Mouse (Mus musculus) testis, adult 2 months (tissue): Measurements from ENCODE around the gene Vamp8. TPM values are rescaled to one million over a fixed set of nuclear protein-coding genes. Genes with fewer than 3 reads are reported as not detected.

Source experiments
- H3K27ac ChIP-seq: fragments of 200-500 bp; 2 replicates; pipeline ENCODE4 v1.5.1; 2012; ENCODE audit warnings: low read depth, low read length; ENCODE audit not compliant: control insufficient read depth, insufficient read depth
- H3K27me3 ChIP-seq: fragments of 200-500 bp; 2 replicates; pipeline ENCODE4 v1.6.1; 2012; ENCODE audit warnings: mild to moderate bottlenecking, low read length, moderate library complexity; ENCODE audit not compliant: control insufficient read depth, insufficient read depth
- H3K36me3 ChIP-seq: fragments of 200-500 bp; 2 replicates; pipeline ENCODE4 v1.6.1; 2012; ENCODE audit warnings: mild to moderate bottlenecking, low read length; ENCODE audit not compliant: control insufficient read depth, insufficient read depth
- H3K4me1 ChIP-seq: fragments of 200-500 bp; 2 replicates; pipeline ENCODE4 v1.6.1; 2012; ENCODE audit warnings: low read length; ENCODE audit not compliant: control insufficient read depth, insufficient read depth
- H3K4me3 ChIP-seq: fragments of 200-500 bp; 2 replicates; pipeline ENCODE4 v1.5.1; 2012; ENCODE audit warnings: low read depth, mild to moderate bottlenecking, low read length, moderate library complexity, mixed read lengths; ENCODE audit not compliant: control insufficient read depth
- CTCF ChIP-seq: fragments of 200-500 bp; IDR thresholded peaks from 2 replicates; pipeline ENCODE4 v1.5.1; 2012; ENCODE audit warnings: low read depth, mild to moderate bottlenecking, inconsistent platforms, low read length, moderate library complexity; ENCODE audit not compliant: control insufficient read depth, insufficient read depth, insufficient replicate concordance
- POLR2A ChIP-seq: fragments of 200-500 bp; IDR thresholded peaks from 2 replicates; pipeline ENCODE4 v1.6.1; 2012; ENCODE audit warnings: low read depth, mild to moderate bottlenecking, inconsistent platforms, low read length, moderate library complexity; ENCODE audit not compliant: control insufficient read depth
- polyA plus RNA-seq: library from polyadenylated mRNA; depleted of rRNA; stranded (reverse); fragments of >200 nt; gene quantifications from 2 replicates; pipeline ENCODE4 v1.2.3, GENCODE M21; 2012

Gene Vamp8
- polyA plus RNA-seq, 1 experiment: 14.8 TPM

GRCm38 (mm10) chr6:72415181-72415580, 24.7 kb upstream of the Vamp8 start:
- H3K27ac ChIP-seq: no peak overlapping the region
- no peaks in the 10 kb centered on the region for H3K36me3 ChIP-seq
- H3K27me3 ChIP-seq: no peaks in the 10 kb centered on the region
- TF ChIP-seq POLR2A: no peak
- TF ChIP-seq CTCF: no peak
- H3K4me3 ChIP-seq: no peak overlapping the region
- peaks cover 8% of the 10 kb centered on the region for H3K4me1 ChIP-seq

GRCm38 (mm10) chr6:72414076-72414756, 23.7 kb upstream of the Vamp8 start, which contains the start of gene Ggcx:
Gene Ggcx (plus strand): TSS chr6:72414308.
- H3K36me3 ChIP-seq: no peaks in the 10 kb centered on the region
- no peak for TF ChIP-seq CTCF
- TF ChIP-seq POLR2A: peak; percentile 66
- H3K27ac ChIP-seq: peak within 1 kb of the TSS; percentile 82; the same call in 1 of the 2 replicates
- peaks cover 8% of the 10 kb centered on the region for H3K4me1 ChIP-seq
- H3K4me3 ChIP-seq: peak within 1 kb of the TSS; percentile 98
- no peaks in the 10 kb centered on the region for H3K27me3 ChIP-seq

GRCm38 (mm10) chr6:72410518-72410917, 20.0 kb upstream of the Vamp8 start:
- no peak overlapping the region for H3K4me3 ChIP-seq
- TF ChIP-seq CTCF (no peak), POLR2A (no peak)
- H3K27me3 ChIP-seq: no peaks in the 10 kb centered on the region
- H3K36me3 ChIP-seq: no peaks in the 10 kb centered on the region
- peaks cover 8% of the 10 kb centered on the region for H3K4me1 ChIP-seq
- H3K27ac ChIP-seq: no peak overlapping the region

GRCm38 (mm10) chr6:72410003-72410402, 19.5 kb upstream of the Vamp8 start:
- Histone ChIP-seq H3K27me3 (no peaks in the 10 kb centered on the region), H3K36me3 (no peaks in the 10 kb centered on the region), H3K4me3 (no peak overlapping the region), H3K4me1 (peaks cover 8% of the 10 kb centered on the region), H3K27ac (no peak overlapping the region)
- TF ChIP-seq CTCF (no peak), POLR2A (no peak)

GRCm38 (mm10) chr6:72409567-72409966, 19.1 kb upstream of the Vamp8 start:
- Histone ChIP-seq H3K27me3 (no peaks in the 10 kb centered on the region), H3K4me1 (peaks cover 8% of the 10 kb centered on the region), H3K4me3 (no peak overlapping the region), H3K27ac (no peak overlapping the region), H3K36me3 (no peaks in the 10 kb centered on the region)
- TF ChIP-seq POLR2A (no peak), CTCF (no peak)

GRCm38 (mm10) chr6:72407119-72407518, 16.6 kb upstream of the Vamp8 start:
- H3K36me3 ChIP-seq: no peaks in the 10 kb centered on the region
- no peaks in the 10 kb centered on the region for H3K27me3 ChIP-seq
- H3K4me3 ChIP-seq: no peak overlapping the region
- no peaks in the 10 kb centered on the region for H3K4me1 ChIP-seq
- H3K27ac ChIP-seq: no peak overlapping the region
- TF ChIP-seq CTCF: peak; percentile 89
- TF ChIP-seq POLR2A: no peak

GRCm38 (mm10) chr6:72405356-72405755, 14.9 kb upstream of the Vamp8 start:
- H3K27me3 ChIP-seq: no peaks in the 10 kb centered on the region
- no peak overlapping the region for H3K27ac ChIP-seq
- no peak for TF ChIP-seq POLR2A
- TF ChIP-seq CTCF: no peak
- H3K4me3 ChIP-seq: no peak overlapping the region
- H3K36me3 ChIP-seq: no peaks in the 10 kb centered on the region
- no peaks in the 10 kb centered on the region for H3K4me1 ChIP-seq

GRCm38 (mm10) chr6:72401875-72402274, 11.4 kb upstream of the Vamp8 start:
- H3K27me3 ChIP-seq: no peaks in the 10 kb centered on the region
- H3K36me3 ChIP-seq: no peaks in the 10 kb centered on the region
- H3K4me3 ChIP-seq: no peak overlapping the region
- H3K27ac ChIP-seq: no peak overlapping the region
- TF ChIP-seq POLR2A (no peak), CTCF (peak; percentile 65; the same call in 1 of the 2 replicates)
- no peaks in the 10 kb centered on the region for H3K4me1 ChIP-seq
